Mouse (Mus musculus): ENCODE data around the gene Hist2h3c2. TPM values are rescaled to one million over a fixed set of nuclear protein-coding genes. Genes with fewer than 3 reads are reported as not detected.
"Not testable (repeated sequence)": the region's sequence is repeated elsewhere in the genome, so short reads cannot be mapped to it uniquely, and the experiment has no call there.

Gene Hist2h3c2
- total and polyA plus RNA-seq, 2 experiments from 2014 or later: 1.6 to 441 TPM

GRCm38 (mm10) chr3:96219661-96220130, 19.2 kb downstream of the Hist2h3c2 start, which contains the start of the genes Bola1 and Hist2h2ab:
Bola1 (minus strand) TSS chr3:96219709.
Hist2h2ab (plus strand) TSS chr3:96219865.
- H3K4me1 ChIP-seq (ENCODE audit: insufficient read depth, low read length): peaks cover 16% of the 10 kb centered on the region
- ATAC-seq (peak; percentile 93), DNase-seq (ENCODE audit: low spot score) (peak; percentile 91)
- H3K4me3 ChIP-seq (ENCODE audit: low read length): peak within 1 kb of the TSS; percentile 60
- H3K36me3 ChIP-seq (ENCODE audit: insufficient read depth, low read length): no peaks in the 10 kb centered on the region
- peak within 1 kb of the TSS; percentile 69 for H3K9ac ChIP-seq (replicated peaks; ENCODE audit: low read length)
- under 1% methylated on average over 37 of the region's 37 CpGs for WGBS
- H3K27me3 ChIP-seq (ENCODE audit: insufficient read depth, low read length): no peaks in the 10 kb centered on the region
- H3K9me3 ChIP-seq (ENCODE audit: low read length): no peaks in the 10 kb centered on the region
- peak within 1 kb of the TSS; percentile 79 for H3K4me2 ChIP-seq (ENCODE audit: low read depth, low read length)
- no peak for TF ChIP-seq CTCF (IDR thresholded peaks at IDR 0.05; ENCODE audit: low read depth)
- H3K27ac ChIP-seq: peak within 1 kb of the TSS; percentile 98

DNA sequence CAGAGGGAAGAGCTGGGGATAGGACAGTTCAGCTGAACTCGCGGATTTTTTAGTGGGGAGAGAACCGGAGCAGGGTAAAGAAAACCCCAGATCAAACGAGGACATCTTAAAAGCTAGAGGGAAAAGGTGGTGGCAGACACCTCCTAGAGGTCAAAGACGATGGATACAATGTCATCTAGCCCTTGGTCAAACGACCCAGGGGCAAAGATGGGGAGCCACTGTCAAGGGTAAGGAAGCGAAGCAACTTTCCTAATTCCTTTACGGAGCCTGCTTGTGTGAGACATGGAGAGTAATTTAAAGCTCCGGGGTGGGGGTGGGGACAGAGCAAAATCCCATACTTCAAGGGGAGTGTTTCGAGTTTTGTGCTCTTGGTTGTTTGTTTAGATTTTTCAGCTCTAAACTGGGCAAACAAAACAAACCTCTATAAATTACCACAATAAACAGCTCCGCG, 19.7 kb downstream of the Hist2h3c2 start:
- H3K9me3 ChIP-seq (ENCODE audit: low read length): no peaks in the 10 kb centered on the region
- DNase-seq (ENCODE audit: low spot score): no peak
- H3K4me1 ChIP-seq (ENCODE audit: insufficient read depth, low read length): peaks cover 16% of the 10 kb centered on the region
- under 1% methylated on average over 12 of the region's 12 CpGs for WGBS
- no peaks in the 10 kb centered on the region for H3K36me3 ChIP-seq (ENCODE audit: insufficient read depth, low read length)
- no peaks in the 10 kb centered on the region for H3K27me3 ChIP-seq (ENCODE audit: insufficient read depth, low read length)
- peak overlapping the region; percentile 69 for H3K9ac ChIP-seq (replicated peaks; ENCODE audit: low read length)
- peak overlapping the region; percentile 60 for H3K4me3 ChIP-seq (ENCODE audit: low read length)
- peak overlapping the region; percentile 79 for H3K4me2 ChIP-seq (ENCODE audit: low read depth, low read length)
- ATAC-seq: peak; percentile 39; the same call in 1 of the 2 replicates
- peak; percentile 43 for TF ChIP-seq CTCF (IDR thresholded peaks at IDR 0.05; ENCODE audit: low read depth)
- H3K27ac ChIP-seq: peak overlapping the region; percentile 98

DNA sequence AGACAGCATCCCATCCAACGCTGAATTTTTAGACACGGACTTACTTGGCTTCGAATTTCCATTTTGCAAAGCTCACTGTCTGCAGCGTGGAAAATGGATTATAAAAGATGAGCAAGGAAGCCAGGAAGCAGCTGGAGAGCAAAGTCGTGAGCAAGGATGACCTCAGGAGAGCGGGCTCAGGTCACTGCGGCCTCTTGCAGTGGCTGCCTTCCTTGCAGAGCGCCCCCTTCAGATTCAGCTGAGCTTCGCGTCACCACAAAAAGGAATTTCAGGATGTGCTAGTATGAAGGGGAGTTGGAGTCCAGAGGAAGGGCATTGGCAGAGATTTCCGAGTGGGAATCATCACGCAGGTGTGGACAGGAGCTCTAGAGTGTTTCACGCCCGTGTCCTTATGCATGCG, 29.7 kb downstream of the Hist2h3c2 start:
- Histone ChIP-seq H3K27ac (no peak overlapping the region), H3K9ac (replicated peaks; ENCODE audit: low read length) (no peak overlapping the region), H3K36me3 (ENCODE audit: insufficient read depth, low read length) (no peaks in the 10 kb centered on the region), H3K27me3 (ENCODE audit: insufficient read depth, low read length) (no peaks in the 10 kb centered on the region), H3K4me3 (ENCODE audit: low read length) (no peak overlapping the region), H3K9me3 (ENCODE audit: low read length) (no peaks in the 10 kb centered on the region), H3K4me1 (ENCODE audit: insufficient read depth, low read length) (no peaks in the 10 kb centered on the region), H3K4me2 (ENCODE audit: low read depth, low read length) (no peak overlapping the region)
- 22% methylated on average over 15 of the region's 15 CpGs for WGBS
- peak; percentile 52 for TF ChIP-seq CTCF (IDR thresholded peaks at IDR 0.05; ENCODE audit: low read depth)
- DNase-seq (ENCODE audit: low spot score) (peak; percentile 25), ATAC-seq (no peak)

DNA sequence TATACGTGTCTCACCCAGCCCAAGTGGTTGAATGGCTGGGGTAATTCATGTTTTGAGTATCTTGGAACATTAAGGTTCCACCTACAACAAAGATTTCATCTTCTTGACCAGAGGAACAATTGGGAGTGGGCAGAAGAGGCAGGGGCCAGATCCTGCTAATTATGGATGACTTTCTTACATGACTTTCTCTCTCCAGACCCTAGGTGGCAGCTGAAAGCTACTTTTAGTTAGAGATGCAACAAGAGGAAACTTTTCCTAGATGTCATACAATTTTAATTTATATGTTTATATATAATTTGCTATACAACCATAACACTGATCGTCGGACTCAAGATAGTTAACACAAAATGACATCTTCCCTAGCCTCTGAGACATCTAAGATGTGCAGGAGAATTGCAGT, 31.1 kb downstream of the Hist2h3c2 start:
- H3K4me3 ChIP-seq (ENCODE audit: low read length): no peak overlapping the region
- peak; percentile 32 for DNase-seq (ENCODE audit: low spot score)
- H3K4me2 ChIP-seq (ENCODE audit: low read depth, low read length): no peak overlapping the region
- H3K36me3 ChIP-seq (ENCODE audit: insufficient read depth, low read length): no peaks in the 10 kb centered on the region
- WGBS: 80% methylated on average over 3 of the region's 3 CpGs
- no peak for ATAC-seq
- H3K27ac ChIP-seq: no peak overlapping the region
- H3K9ac ChIP-seq (replicated peaks; ENCODE audit: low read length): no peak overlapping the region
- H3K27me3 ChIP-seq (ENCODE audit: insufficient read depth, low read length): no peaks in the 10 kb centered on the region
- TF ChIP-seq CTCF (IDR thresholded peaks at IDR 0.05; ENCODE audit: low read depth): peak; percentile 46
- no peaks in the 10 kb centered on the region for H3K4me1 ChIP-seq (ENCODE audit: insufficient read depth, low read length)
- H3K9me3 ChIP-seq (ENCODE audit: low read length): no peaks in the 10 kb centered on the region

GRCm38 (mm10) chr3:96199731-96200130, 39.2 kb downstream of the Hist2h3c2 start:
- no peak for ATAC-seq
- Histone ChIP-seq H3K4me2 (ENCODE audit: low read depth, low read length) (no peak overlapping the region), H3K27me3 (ENCODE audit: insufficient read depth, low read length) (no peaks in the 10 kb centered on the region), H3K9ac (replicated peaks; ENCODE audit: low read length) (no peak overlapping the region), H3K4me3 (ENCODE audit: low read length) (no peak overlapping the region), H3K4me1 (ENCODE audit: insufficient read depth, low read length) (0 out of 2 replicates have a peak, but pooled peaks cover 8% of the 10 kb centered on the region), H3K27ac (no peak overlapping the region), H3K9me3 (ENCODE audit: low read length) (no peaks in the 10 kb centered on the region), H3K36me3 (ENCODE audit: insufficient read depth, low read length) (no peaks in the 10 kb centered on the region; the same call in 1 of the 2 replicates)
- WGBS: 66% methylated on average over 2 of the region's 2 CpGs
- TF ChIP-seq CTCF (IDR thresholded peaks at IDR 0.05; ENCODE audit: low read depth): no peak
- DNase-seq (ENCODE audit: low spot score): no peak

- H3K4me2 ChIP-seq (ENCODE audit: low read depth, low read length); ATAC-seq; DNase-seq (ENCODE audit: low spot score); H3K9ac ChIP-seq (replicated peaks; ENCODE audit: low read length); H3K27me3 ChIP-seq (ENCODE audit: insufficient read depth, low read length); H3K4me1 ChIP-seq (ENCODE audit: insufficient read depth, low read length); H3K27ac ChIP-seq; H3K36me3 ChIP-seq (ENCODE audit: insufficient read depth, low read length); H3K9me3 ChIP-seq (ENCODE audit: low read length); H3K4me3 ChIP-seq (ENCODE audit: low read length): not testable (repeated sequence)
- 41% methylated on average over 6 of the region's 8 CpGs for WGBS
Measured at GRCm38 (mm10) chr3:96198601-96199251, 40.2 kb downstream of the Hist2h3c2 start.

DNA sequence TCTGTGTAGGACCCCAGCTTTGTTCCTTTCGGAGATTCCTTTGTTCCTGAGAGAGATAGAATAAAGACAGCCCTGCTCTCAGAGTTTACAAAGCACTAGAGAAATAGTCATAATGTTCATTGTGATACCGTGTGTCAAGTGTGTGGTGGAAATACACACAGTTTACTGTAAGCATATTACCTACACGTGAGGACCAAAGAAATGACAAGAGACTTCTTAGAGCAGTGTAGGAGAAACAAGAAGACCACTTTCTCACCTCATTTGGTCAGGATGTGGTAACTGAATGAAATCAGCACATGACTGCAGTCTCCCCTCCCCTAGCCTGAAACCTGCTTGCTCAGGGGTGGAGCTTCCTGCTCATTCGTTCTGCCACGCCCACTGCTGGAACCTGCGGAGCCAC, 40.7 kb downstream of the Hist2h3c2 start:
- Histone ChIP-seq H3K36me3 (ENCODE audit: insufficient read depth, low read length) (peaks cover 8% of the 10 kb centered on the region; the same call in 1 of the 2 replicates), H3K9me3 (ENCODE audit: low read length) (no peaks in the 10 kb centered on the region), H3K27me3 (ENCODE audit: insufficient read depth, low read length) (no peaks in the 10 kb centered on the region), H3K27ac (peak overlapping the region; percentile 22; the same call in 1 of the 2 replicates), H3K4me3 (ENCODE audit: low read length) (peak overlapping the region; percentile 55), H3K9ac (replicated peaks; ENCODE audit: low read length) (peak overlapping the region; percentile 73; the same call in 1 of the 2 replicates), H3K4me1 (ENCODE audit: insufficient read depth, low read length) (0 out of 2 replicates have a peak, but pooled peaks cover 8% of the 10 kb centered on the region), H3K4me2 (ENCODE audit: low read depth, low read length) (peak overlapping the region; percentile 66)
- DNase-seq (ENCODE audit: low spot score) (peak; percentile 29), ATAC-seq (peak; percentile 50; the same call in 1 of the 2 replicates)
- WGBS: 14% methylated on average over 6 of the region's 6 CpGs
- no peak for TF ChIP-seq CTCF (IDR thresholded peaks at IDR 0.05; ENCODE audit: low read depth)
